Mouse (Mus musculus): ENCODE results near the gene Bend4.

Bend4 gene

GRCm38 (mm10) chr5:67411475-67411874 is 16.6 kb downstream of the Bend4 start:
- DNase-seq = no peak

- DNase-seq = no peak
Observed at GRCm38 (mm10) chr5:67410426-67410825, 17.7 kb downstream of the Bend4 start.

DNA sequence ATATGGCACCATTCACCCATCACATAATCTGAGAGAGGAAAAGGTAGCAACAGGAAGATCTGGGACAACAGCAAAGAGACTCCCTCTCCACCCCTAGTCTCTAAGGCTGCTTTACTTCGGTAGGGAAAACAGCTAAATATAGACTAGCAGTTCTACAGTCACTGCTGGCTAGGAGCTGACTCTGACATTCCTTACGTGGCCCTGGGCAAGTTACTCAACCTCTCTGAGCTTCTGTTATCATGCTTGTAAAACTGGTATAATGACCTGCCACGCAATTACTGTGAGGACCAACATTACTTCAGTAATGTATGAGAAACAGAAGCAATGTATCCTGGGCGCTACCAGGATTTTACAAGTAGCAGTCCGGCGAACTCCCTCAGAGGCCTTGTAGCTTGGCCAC is 19.7 kb downstream of the Bend4 start:
- DNase-seq = no peak

DNA sequence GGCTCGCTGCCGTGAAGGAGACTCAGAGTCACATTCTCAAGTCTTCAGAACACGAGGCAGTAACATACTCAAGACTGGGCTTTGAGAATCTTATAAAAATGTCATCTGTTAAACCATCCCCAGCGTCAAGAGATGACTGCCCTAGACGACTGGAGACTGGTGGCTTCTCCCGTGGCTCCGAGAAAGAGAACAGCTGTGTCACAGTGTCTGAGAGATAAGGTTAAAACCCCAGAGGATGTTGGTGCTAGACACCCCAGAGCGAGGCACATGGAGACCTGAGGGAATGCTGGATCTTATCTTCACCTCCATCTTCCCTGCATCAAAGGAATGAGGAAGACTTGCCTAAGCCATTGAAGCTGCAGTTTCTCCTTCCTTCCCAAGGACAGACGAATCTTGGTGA is 23.2 kb downstream of the Bend4 start:
- no peak for DNase-seq

DNA sequence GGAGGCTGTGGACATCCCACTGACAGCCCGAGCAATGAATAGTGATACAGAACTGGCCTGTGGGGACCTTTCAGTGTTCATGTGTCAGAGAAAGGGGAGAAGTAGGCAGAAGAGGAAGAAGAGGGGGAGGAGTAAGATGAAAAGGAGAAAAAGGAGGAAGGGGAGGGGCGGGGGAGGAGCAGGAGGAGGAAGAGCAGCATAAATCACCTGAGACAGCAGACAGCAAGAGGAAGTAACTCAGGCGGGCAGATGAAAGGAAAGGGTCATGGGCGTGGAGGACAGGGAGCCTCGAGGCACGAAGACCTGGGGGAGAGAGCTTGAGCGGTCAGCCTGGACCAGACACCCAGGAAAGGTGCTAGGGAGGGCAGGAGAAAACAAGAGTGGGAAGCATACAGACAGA is 23.7 kb downstream of the Bend4 start:
- no peak for DNase-seq

- no peak for DNase-seq
Observed at GRCm38 (mm10) chr5:67401612-67402011, 26.5 kb downstream of the Bend4 start.

DNA sequence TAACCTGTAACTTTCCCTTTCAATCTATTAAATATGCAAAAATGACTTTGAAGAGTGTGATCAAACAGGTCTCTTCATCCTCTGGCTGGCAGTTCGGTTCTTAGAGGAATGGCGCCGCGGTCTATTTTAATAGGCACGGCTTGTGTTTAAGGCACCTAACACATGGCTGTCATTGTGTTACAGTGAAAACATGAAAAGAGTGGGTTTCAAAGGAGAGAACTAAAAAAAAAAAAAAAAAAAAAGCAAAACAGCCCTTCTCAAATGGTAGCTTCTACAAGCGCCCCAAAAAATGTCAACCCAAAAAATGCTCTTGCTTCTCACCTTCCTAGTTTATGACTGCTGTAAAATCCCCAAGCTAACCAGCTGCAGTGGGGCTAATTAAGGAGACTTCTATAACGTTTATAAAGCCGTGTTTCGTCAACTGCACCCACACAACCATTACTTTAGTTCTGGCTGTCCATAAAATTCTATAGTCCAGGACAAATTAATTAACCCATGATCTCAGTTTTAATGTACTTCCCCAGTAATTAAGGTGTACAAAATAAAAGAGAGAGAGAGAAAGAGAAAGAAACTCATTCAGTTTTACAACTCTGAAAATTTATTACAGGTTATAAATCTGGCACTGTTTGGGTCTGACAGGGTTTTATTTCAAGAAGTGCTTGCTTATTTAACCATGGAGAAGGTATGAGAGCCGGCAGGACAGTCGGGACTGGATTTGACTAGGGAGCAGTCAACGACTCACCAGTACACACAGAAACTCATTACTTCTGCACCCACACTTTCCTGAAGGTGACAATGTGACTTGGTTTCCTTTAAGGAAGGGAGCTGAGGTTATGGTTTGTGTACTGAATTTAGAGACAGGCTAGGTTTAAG is 27.3 kb downstream of the Bend4 start:
- DNase-seq = no peak

- DNase-seq = no peak
Observed at GRCm38 (mm10) chr5:67399876-67400607, 28.1 kb downstream of the Bend4 start.

DNA sequence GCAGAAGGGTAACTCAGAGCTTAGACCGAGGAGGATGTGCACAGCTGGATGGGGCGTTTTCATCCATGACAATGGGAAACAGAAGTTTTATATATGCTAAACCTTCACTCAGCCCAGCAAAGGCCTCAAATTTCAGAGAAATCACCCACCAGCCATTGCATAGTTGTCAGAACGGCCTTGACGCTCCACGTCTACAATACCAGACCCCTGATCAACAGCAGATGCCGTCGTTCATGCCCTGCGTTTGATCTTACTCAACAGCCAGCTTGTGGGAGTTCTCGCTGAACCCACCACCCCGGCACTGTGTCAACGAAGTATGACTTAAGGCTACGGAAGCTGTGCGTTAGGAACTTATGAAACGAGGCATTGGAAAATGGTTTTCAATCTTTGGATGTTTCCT is 30.9 kb downstream of the Bend4 start:
- DNase-seq = no peak

DNA sequence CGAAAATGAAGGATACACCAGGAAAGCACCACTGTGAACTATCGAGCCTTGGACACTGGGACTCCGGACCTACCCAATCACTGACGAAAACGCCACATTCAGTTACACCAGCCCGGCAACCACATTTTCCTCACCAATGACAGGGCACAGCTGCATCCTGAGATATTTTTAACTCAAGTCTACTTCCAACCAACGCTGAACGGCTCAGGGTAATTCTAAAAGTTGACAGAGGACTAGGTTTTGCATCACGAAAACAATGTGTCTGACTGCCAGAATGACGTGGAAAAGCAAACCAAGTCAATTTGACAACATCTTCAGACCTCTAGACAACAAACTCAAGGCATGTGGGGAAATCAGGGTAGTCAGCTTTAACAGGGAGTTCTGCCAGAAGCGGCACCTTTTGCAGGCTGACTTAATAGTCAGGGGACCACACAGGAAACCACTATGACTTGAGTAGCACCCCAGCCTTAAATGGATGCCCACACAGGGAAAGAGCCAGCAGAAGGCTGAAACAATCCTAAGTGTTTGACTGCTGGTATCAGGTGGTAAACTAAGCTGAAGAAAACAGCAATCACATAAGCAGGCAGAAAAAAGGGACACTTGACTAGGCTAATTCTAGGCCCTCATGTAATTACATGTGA is 32.8 kb downstream of the Bend4 start:
- no peak for DNase-seq

DNA sequence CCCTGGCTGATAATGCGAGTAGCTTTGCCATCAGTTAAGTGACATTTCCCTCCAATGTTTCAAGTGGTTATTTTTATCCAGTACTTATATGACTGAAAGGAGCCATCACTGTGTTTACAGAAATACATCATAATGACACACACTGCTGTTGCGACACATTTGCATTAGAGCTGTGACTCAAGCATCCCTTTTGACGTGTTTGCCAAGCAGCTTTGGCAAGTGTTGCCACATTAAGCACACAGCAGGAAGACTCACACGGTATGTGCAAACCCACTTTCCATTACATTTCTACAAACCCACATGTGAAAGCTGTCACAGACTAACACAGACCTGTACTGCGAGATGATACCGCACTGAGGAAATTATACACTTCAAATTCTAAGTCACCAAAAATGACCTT is 34.2 kb downstream of the Bend4 start:
- DNase-seq = no peak

DNA sequence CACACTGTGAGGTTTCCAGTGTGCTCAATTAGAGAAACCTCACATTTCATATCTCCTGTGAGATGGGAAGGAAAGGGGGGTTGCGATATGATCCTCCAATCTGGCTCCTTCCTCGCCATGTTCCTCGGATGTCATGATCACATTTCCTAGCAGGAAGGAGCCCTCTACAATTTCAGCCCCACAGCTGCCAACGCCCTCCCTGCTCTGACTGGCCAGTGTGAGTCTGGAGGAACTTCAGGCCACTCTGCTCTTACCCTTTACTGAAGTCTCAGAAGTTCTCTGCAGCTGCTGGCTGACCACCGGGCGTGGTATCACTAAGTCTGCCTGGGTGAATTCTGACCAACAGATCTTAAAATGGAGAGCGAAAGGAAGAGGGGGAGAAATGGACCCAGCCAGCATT is 45.6 kb downstream of the Bend4 start:
- no peak for DNase-seq

GRCm38 (mm10) chr5:67381690-67382089 is 46.4 kb downstream of the Bend4 start:
- no peak for DNase-seq

- DNase-seq = no peak
Observed at GRCm38 (mm10) chr5:67377044-67377621, 51.0 kb downstream of the Bend4 start.

DNA sequence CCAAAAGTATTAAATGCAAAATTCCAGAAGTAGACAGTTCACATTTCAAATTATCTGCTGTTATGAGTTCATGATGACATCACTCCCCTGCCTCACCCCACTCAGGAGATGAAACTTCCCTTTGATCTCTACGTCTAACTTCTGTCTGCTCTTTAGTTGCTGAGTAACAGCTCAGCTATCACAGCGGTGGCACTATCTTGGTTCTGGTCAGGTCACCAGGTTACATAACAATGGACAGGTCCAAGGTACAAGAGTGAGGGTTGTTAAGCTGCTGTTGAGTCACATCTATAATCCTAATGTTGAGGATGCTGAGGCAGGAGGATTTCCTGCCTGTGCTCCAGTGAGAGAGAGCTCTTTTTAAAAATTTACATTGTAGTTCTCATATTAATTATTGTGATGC is 65.2 kb downstream of the Bend4 start:
- no peak for DNase-seq

DNA sequence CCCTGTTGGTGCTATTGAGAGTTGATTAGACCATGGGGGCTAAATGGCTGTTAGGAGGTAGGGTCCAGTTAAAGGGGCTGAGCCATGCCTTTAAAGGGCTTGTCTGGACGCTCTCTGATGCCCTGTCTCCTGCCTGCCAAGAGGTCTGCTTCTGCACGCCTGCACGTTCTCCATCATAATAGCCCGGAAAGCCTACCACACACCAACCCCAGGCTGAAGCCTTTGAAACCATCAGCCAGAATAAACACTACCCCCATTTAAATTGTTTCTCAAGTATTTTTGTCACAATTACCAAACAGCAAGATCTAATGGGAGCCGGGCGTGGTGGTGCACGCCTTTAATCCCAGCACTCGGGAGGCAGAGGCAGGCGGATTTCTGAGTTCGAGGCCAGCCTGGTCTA is 65.8 kb downstream of the Bend4 start:
- DNase-seq = no peak

DNA sequence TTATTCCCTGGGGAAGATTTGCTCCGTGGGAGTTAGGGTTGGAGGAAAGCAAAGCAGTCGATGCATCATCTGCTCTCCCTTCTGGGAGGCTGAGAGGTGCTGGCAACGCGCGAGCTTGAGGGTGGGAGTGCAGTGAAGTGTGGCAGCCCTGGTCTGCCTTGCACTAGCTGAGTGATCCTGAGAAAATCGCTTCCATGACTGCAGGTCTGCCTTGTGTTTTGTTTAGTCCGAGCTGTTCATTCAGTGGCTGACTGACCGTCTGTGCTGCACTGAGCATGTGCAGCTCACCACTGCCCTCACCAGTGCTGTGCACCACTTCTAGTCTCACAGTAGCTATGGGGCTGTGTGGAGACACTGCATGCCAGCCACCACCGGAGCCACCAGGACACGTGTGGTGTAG is 79.2 kb downstream of the Bend4 start:
- DNase-seq = no peak

- DNase-seq = no peak
Observed at GRCm38 (mm10) chr5:67347060-67347459, 81.0 kb downstream of the Bend4 start.

Measured in right cerebral cortex, postnatal 4 days (tissue).